In genomic region chrX:95282038-95282437, GRCm38 (mm10) we compare ENCODE assay signal across 13 mouse cellular contexts.
"Had no signal": no experiment of that assay in that cellular context is flagged by ENCODE, and none has a peak within 500 bp of the region (broad histone marks: within the 10 kb centered on the region; RNA-seq: fewer than 3 reads in every experiment).

No protein-coding gene starts in this region.

- H3K4me3 ChIP-seq: kidney, embryonic 15.5 days; left cerebral cortex, adult 2 months; limb, embryonic 10.5 days; liver, embryonic 15.5 days; myocyte; neural tube, embryonic 15.5 days had no signal

- H3K27me3 ChIP-seq: kidney, embryonic 15.5 days; liver, embryonic 15.5 days; neural tube, embryonic 15.5 days had no signal

- DNase-seq: kidney, adult 18-20 months; kidney, postnatal 25 days; midbrain, embryonic 14.5 days; right cerebral cortex, adult 18-20 months; right cerebral cortex, postnatal 25 days; thymus, postnatal 36 days had no signal

- H3K9me3 ChIP-seq: kidney, embryonic 15.5 days; limb, embryonic 10.5 days; liver, embryonic 15.5 days; neural tube, embryonic 15.5 days had no signal

- H3K4me1 ChIP-seq: kidney, embryonic 15.5 days; limb, embryonic 10.5 days; liver, embryonic 15.5 days; neural tube, embryonic 15.5 days had no signal

- H3K27ac ChIP-seq: kidney, embryonic 15.5 days; left cerebral cortex, adult 2 months; limb, embryonic 10.5 days; liver, embryonic 15.5 days; macrophage; neural tube, embryonic 15.5 days had no signal

- H3K9ac ChIP-seq: kidney, embryonic 15.5 days; liver, embryonic 15.5 days; neural tube, embryonic 15.5 days had no signal

- H3K4me2 ChIP-seq: kidney, embryonic 15.5 days; liver, embryonic 15.5 days; neural tube, embryonic 15.5 days had no signal

- H3K36me3 ChIP-seq: kidney, embryonic 15.5 days; limb, embryonic 10.5 days; liver, embryonic 15.5 days; neural tube, embryonic 15.5 days had no signal
